Mouse (Mus musculus): Measurements from ENCODE around the gene Slc5a2. TPM values are rescaled to one million over a fixed set of nuclear protein-coding genes. Genes with fewer than 3 reads are reported as not detected.

The Slc5a2 gene
- polyA plus RNA-seq, 1 experiment from 2014 or later: 0.63 TPM

DNA sequence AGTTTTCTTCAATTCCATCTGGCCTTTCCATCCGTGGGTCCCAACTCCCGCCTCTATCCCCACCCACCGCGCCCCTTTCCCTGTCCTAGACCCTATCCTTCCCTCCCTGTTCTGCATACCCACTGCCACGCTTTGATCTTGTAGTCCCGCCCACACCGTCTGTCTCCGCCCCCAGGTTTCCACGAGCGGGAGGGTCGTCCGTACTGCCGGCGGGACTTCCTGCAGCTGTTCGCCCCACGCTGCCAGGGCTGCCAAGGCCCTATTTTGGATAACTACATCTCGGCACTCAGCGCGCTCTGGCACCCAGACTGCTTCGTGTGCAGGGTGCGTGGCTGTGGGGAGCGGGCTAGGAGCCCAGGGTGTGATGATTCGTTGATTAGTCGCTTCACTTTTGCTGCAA lies 12.8 kb upstream of the Slc5a2 start:
- Histone ChIP-seq H3K4me2 (replicated peaks; ENCODE audit: low read depth) (peak overlapping the region; percentile 35), H3K9me3 (ENCODE audit: control insufficient read depth, low read length) (no peaks in the 10 kb centered on the region), H3K9ac (ENCODE audit: low read length) (no peak overlapping the region), H3K4me1 (replicated peaks; ENCODE audit: control insufficient read depth, insufficient read depth) (no peaks in the 10 kb centered on the region), H3K27me3 (ENCODE audit: control insufficient read depth, insufficient read depth, low read length) (no peaks in the 10 kb centered on the region), H3K27ac (replicated peaks) (no peak overlapping the region), H3K36me3 (ENCODE audit: control insufficient read depth, insufficient read depth, low read length) (peaks cover 12% of the 10 kb centered on the region), H3K4me3 (ENCODE audit: low read depth, low read length) (no peak overlapping the region)
- ATAC-seq (ENCODE audit: low FRiP score, low TSS enrichment) (no peak), DNase-seq (ENCODE audit: low spot score) (peak; percentile 41)
- WGBS: 18% methylated on average over 24 of the region's 24 CpGs
- TF ChIP-seq CTCF (IDR thresholded peaks at IDR 0.05; ENCODE audit: low read depth): no peak
- no peak for TF ChIP-seq EP300 (optimal IDR thresholded peaks at IDR 0.05)

DNA sequence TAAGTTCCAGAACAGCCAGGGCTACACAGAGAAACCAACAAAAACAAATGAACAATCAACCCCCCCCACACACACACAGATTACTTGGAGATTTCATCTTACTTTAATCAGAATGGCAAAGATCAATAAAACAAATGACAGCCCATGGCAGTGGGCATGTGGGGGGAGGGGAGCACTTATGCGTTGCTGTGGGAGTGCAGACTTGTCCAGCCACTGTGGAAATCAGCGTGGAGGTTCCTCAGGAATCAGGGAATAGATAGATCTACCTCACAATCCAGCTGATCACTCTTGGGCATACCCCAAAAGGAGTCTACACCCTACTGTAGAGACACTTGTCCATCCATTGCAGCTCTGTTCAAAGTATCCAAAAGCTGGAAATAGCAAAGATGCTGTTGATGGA lies 10.5 kb upstream of the Slc5a2 start:
- DNase-seq (ENCODE audit: low spot score): no peak
- Histone ChIP-seq H3K4me1 (replicated peaks; ENCODE audit: control insufficient read depth, insufficient read depth) (no peaks in the 10 kb centered on the region), H3K9me3 (ENCODE audit: control insufficient read depth, low read length) (no peaks in the 10 kb centered on the region), H3K4me2 (replicated peaks; ENCODE audit: low read depth) (no peak overlapping the region), H3K36me3 (ENCODE audit: control insufficient read depth, insufficient read depth, low read length) (peaks cover 12% of the 10 kb centered on the region), H3K4me3 (ENCODE audit: low read depth, low read length) (no peak overlapping the region), H3K9ac (ENCODE audit: low read length) (no peak overlapping the region), H3K27me3 (ENCODE audit: control insufficient read depth, insufficient read depth, low read length) (no peaks in the 10 kb centered on the region), H3K27ac (replicated peaks) (no peak overlapping the region)
- TF ChIP-seq CTCF (IDR thresholded peaks at IDR 0.05; ENCODE audit: low read depth) (no peak), EP300 (optimal IDR thresholded peaks at IDR 0.05) (no peak)
- WGBS: 52% methylated on average over 2 of the region's 2 CpGs
- ATAC-seq (ENCODE audit: low FRiP score, low TSS enrichment): no peak

GRCm38 (mm10) chr7:128255757-128256156 lies 9.7 kb upstream of the Slc5a2 start:
- H3K9me3 ChIP-seq (ENCODE audit: control insufficient read depth, low read length): no peaks in the 10 kb centered on the region
- no peak overlapping the region for H3K4me3 ChIP-seq (ENCODE audit: low read depth, low read length)
- H3K4me1 ChIP-seq (replicated peaks; ENCODE audit: control insufficient read depth, insufficient read depth): no peaks in the 10 kb centered on the region
- no peak overlapping the region for H3K27ac ChIP-seq (replicated peaks)
- no peak for TF ChIP-seq EP300 (optimal IDR thresholded peaks at IDR 0.05)
- TF ChIP-seq CTCF (IDR thresholded peaks at IDR 0.05; ENCODE audit: low read depth): no peak
- 78% methylated on average over 5 of the region's 5 CpGs for WGBS
- ATAC-seq (ENCODE audit: low FRiP score, low TSS enrichment) (no peak), DNase-seq (ENCODE audit: low spot score) (no peak)
- peaks cover 12% of the 10 kb centered on the region for H3K36me3 ChIP-seq (ENCODE audit: control insufficient read depth, insufficient read depth, low read length)
- no peak overlapping the region for H3K4me2 ChIP-seq (replicated peaks; ENCODE audit: low read depth)
- no peaks in the 10 kb centered on the region for H3K27me3 ChIP-seq (ENCODE audit: control insufficient read depth, insufficient read depth, low read length)
- no peak overlapping the region for H3K9ac ChIP-seq (ENCODE audit: low read length)

DNA sequence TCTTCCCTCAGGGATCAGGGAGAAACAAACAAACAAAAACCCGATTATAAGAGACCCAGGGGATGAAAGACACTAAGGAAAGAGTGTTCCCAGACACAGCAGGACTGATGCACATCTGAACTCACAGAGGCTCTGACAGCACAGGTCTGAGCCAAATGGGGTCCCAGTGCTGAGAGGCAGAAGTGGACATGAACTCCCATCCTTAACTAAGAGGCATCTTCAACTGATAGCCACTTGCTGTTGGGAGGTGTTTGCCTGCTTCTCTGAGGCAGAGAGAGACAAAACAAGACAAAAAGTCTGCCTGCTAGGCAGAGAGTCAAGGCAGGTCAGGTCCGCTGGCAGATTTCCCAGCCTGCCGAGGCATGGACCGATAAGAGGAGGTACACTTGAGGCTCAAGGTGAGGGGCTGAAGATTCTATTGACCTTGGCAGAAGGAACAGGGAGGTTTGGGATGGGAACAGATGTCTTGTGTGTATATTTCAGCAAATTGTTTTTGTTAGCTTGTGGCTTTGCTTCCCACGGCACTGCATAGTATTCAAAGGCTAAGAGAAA lies 8.6 kb upstream of the Slc5a2 start:
- DNase-seq (ENCODE audit: low spot score): no peak

GRCm38 (mm10) chr7:128266056-128266455 lies 599 bp downstream of the Slc5a2 start:
- Histone ChIP-seq H3K9me3 (ENCODE audit: control insufficient read depth, low read length) (no peaks in the 10 kb centered on the region), H3K9ac (ENCODE audit: low read length) (no peak overlapping the region), H3K4me3 (ENCODE audit: low read depth, low read length) (no peak overlapping the region), H3K27ac (replicated peaks) (no peak overlapping the region), H3K4me2 (replicated peaks; ENCODE audit: low read depth) (no peak overlapping the region), H3K27me3 (ENCODE audit: control insufficient read depth, insufficient read depth, low read length) (no peaks in the 10 kb centered on the region), H3K4me1 (replicated peaks; ENCODE audit: control insufficient read depth, insufficient read depth) (no peaks in the 10 kb centered on the region), H3K36me3 (ENCODE audit: control insufficient read depth, insufficient read depth, low read length) (no peaks in the 10 kb centered on the region)
- WGBS: 78% methylated on average over 5 of the region's 5 CpGs
- ATAC-seq (ENCODE audit: low FRiP score, low TSS enrichment): no peak
- TF ChIP-seq EP300 (optimal IDR thresholded peaks at IDR 0.05): no peak
- no peak for TF ChIP-seq CTCF (IDR thresholded peaks at IDR 0.05; ENCODE audit: low read depth)
- no peak for DNase-seq (ENCODE audit: low spot score)

More for the DNA sequence above, 8.6 kb upstream of the Slc5a2 start:
- Histone ChIP-seq H3K9me3 (ENCODE audit: control insufficient read depth, low read length) (no peaks in the 10 kb centered on the region), H3K4me2 (replicated peaks; ENCODE audit: low read depth) (no peak overlapping the region), H3K4me1 (replicated peaks; ENCODE audit: control insufficient read depth, insufficient read depth) (no peaks in the 10 kb centered on the region), H3K4me3 (ENCODE audit: low read depth, low read length) (no peak overlapping the region), H3K36me3 (ENCODE audit: control insufficient read depth, insufficient read depth, low read length) (peaks cover 12% of the 10 kb centered on the region), H3K9ac (ENCODE audit: low read length) (no peak overlapping the region), H3K27me3 (ENCODE audit: control insufficient read depth, insufficient read depth, low read length) (no peaks in the 10 kb centered on the region), H3K27ac (replicated peaks) (no peak overlapping the region)
- 15% methylated on average over 5 of the region's 5 CpGs for WGBS
- TF ChIP-seq CTCF (IDR thresholded peaks at IDR 0.05; ENCODE audit: low read depth) (no peak), EP300 (optimal IDR thresholded peaks at IDR 0.05) (no peak)
- ATAC-seq (ENCODE audit: low FRiP score, low TSS enrichment): peak; percentile 38; the same call in 1 of the 2 replicates

GRCm38 (mm10) chr7:128267391-128267790 lies 1.9 kb downstream of the Slc5a2 start:
- TF ChIP-seq EP300 (optimal IDR thresholded peaks at IDR 0.05) (no peak), CTCF (IDR thresholded peaks at IDR 0.05; ENCODE audit: low read depth) (no peak)

More at GRCm38 (mm10) chr7:128267391-128267790, 1.9 kb downstream of the Slc5a2 start:
- Histone ChIP-seq H3K9ac (ENCODE audit: low read length) (no peak overlapping the region), H3K4me2 (replicated peaks; ENCODE audit: low read depth) (no peak overlapping the region), H3K4me1 (replicated peaks; ENCODE audit: control insufficient read depth, insufficient read depth) (no peaks in the 10 kb centered on the region), H3K27me3 (ENCODE audit: control insufficient read depth, insufficient read depth, low read length) (no peaks in the 10 kb centered on the region), H3K27ac (replicated peaks) (no peak overlapping the region), H3K9me3 (ENCODE audit: control insufficient read depth, low read length) (no peaks in the 10 kb centered on the region), H3K4me3 (ENCODE audit: low read depth, low read length) (no peak overlapping the region), H3K36me3 (ENCODE audit: control insufficient read depth, insufficient read depth, low read length) (no peaks in the 10 kb centered on the region)
- ATAC-seq (ENCODE audit: low FRiP score, low TSS enrichment) (no peak), DNase-seq (ENCODE audit: low spot score) (no peak)
- 64% methylated on average over 13 of the region's 13 CpGs for WGBS
